Mouse (Mus musculus) ovary, postnatal 14 days (tissue): ENCODE measurements around the gene Hspg2.
"Not testable (repeated sequence)": the region's sequence is repeated elsewhere in the genome, so short reads cannot be mapped to it uniquely, and the experiment has no call there.

Experiments used
- DNase-seq: peaks from one replicate; pipeline ENCODE4 v3.0.0; 2022; ENCODE audit warnings: low spot score

Hspg2 gene

DNA sequence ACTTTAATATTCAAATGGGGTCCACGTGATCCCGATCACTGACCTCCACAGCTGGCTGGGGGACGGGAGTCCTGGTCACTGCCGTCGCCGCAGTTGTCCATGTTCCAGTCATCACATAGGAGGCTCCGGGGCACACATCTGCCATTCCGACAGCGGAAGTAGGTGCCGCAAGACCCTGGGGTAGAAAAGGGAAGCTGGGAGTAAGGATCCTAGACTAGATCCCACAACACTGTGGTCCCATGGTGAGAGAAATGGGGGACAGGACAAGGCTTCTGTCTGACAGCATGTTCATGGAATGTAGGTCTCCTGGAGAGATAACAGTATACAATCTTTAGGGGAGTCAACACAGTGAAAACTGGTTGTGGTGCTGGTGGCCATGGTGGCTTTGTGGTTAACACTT lies 105.9 kb downstream of the Hspg2 start, which contains the start of gene Ldlrad2:
Gene Ldlrad2 (minus strand): TSS at position 101 of the 400 bp plus-strand sequence.
- no peak for DNase-seq

GRCm38 (mm10) chr4:137577486-137577885 lies 108.9 kb downstream of the Hspg2 start:
- DNase-seq, result no peak

DNA sequence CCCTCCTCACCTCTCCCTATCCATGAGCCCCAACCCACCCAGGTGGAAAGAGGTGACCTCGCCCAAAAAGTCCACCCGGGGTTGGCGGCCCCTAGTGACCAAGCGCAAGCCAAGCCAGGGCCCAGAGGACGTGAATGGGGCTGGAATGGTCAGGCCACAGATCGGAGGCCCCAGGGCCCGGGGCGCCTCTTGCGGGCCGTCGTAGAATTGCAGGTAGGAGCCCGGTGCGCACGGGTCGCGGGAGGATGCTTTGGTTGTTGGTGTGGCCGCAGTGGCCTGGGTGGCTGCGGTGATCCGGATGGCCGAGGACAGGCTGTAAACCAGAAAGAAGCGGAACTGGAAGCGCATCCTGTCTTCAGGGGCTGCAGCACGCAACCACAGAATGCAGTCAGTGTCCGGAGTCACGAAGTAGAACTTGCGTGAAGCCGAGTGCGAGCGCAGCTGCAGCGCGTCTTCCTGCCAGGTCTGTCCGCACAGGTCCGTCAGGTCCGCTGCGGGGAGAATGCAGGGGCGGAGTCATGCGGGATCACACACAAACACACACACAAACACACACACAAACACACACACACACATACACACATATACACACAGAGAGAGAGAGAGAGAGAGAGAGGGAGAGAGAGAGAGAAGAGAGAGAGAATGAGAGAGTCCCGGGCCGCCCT lies 109.7 kb downstream of the Hspg2 start:
- peak; percentile 56 for DNase-seq

- DNase-seq, result no peak
Measured at GRCm38 (mm10) chr4:137579789-137580188, 111.2 kb downstream of the Hspg2 start.

DNA sequence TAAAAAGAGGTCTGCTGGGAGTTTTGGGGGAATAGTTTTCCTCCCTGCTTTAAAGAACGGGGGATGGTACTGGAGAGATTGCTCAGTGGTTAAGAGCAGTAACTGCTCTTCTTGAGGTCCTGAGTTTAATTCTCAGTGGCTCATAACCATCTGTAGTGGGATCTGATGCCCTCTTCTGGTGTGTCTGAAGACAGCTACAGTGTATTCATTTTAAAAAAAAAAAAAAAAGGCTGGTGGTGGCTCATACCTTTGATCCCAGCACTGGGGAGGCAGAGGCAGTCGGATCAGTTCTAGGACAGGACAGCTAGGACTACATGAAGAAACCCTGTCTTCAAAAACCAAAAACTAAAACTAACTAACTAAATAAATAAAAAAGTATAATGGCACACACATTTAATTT lies 111.7 kb downstream of the Hspg2 start:
- DNase-seq, result no peak

- no peak for DNase-seq
Measured at GRCm38 (mm10) chr4:137581815-137582214, 113.2 kb downstream of the Hspg2 start.

- not testable (repeated sequence) for DNase-seq
Measured at GRCm38 (mm10) chr4:137589095-137589494, 120.5 kb downstream of the Hspg2 start.

GRCm38 (mm10) chr4:137589586-137589985 lies 121.0 kb downstream of the Hspg2 start:
- DNase-seq, result no peak

GRCm38 (mm10) chr4:137590961-137591360 lies 122.4 kb downstream of the Hspg2 start:
- no peak for DNase-seq

DNA sequence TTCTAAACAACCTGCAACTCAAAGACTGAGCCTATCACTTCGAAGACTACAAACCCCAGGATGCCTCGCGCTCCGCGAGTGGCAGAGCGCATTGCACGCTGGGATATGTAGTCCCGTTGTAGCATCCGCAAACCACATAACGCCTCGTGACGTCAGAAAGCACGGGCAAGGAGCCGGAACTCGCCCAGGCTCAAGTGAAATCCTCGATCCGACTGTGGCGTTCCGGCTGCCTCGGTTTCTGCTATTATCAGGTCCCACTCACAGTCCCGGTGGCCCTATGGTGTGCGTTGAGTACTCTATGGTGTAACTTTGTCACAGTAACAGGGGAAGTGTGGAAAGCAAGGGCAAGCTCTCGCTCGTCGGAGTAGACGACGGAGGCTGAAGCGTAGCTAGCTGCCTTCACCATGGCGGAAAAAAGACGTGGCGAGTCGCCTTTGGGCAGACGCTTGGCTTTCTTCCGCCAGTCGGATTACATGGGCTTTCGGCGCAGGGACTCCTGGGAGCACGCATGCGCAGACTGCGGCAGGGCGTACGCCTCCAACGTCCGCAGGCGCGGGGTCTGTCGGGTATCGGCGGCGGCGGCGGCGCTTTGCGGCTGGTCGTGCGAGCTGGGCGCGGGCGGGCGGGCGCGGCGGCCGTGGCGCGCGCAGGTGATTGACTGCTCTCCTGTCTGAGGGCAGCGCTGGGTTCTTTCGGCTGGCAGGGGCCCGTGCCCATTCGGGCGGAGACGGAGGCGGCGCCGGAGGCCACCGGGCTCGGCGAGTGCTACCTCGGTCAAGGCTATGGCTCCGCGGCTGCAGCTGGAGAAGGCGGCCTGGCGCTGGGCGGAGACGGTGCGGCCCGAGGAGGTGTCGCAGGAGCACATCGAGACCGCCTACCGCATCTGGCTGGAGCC lies 125.3 kb downstream of the Hspg2 start, which contains the start of gene Usp48:
Gene Usp48 (plus strand): TSS at position 155 of the 895 bp plus-strand sequence.
- DNase-seq, result peak; percentile 97

DNA sequence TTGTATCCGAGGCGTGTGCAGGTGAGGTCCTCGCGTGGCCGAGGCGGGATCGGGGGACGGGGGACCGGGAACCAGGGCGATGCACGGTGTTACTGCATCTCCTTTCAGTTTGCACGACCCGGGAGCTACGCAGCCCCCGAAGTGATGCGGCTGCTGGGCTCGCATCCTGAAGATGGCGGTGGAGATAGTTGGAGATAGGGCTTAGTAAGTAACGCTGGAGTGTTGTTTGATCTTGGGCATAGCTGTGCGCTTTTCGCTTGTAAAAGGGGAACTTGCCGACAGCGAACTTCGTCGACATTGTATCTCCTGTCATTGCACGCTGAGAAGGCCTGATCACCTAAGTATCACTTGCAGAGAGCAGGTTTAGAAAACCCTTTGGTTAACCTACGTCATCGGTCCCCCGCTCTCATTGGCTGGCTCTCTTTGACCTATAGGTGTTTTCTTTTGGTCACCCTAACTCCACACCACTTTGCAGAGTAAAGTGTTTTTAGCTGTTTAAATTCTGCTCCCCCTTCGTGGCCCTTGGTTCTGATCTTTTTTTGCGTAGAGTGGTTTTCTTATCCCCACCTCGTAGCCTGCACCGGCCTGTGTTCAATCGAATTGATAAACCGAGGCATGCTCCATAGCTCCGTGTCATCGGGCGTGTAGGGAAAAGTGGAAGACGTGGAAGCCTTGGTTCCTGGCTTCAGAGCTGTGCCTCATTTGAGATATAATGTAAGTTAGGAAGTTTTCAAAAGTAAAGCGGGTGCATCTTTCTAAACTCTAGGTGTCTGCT lies 126.1 kb downstream of the Hspg2 start:
- DNase-seq, result no peak

DNA sequence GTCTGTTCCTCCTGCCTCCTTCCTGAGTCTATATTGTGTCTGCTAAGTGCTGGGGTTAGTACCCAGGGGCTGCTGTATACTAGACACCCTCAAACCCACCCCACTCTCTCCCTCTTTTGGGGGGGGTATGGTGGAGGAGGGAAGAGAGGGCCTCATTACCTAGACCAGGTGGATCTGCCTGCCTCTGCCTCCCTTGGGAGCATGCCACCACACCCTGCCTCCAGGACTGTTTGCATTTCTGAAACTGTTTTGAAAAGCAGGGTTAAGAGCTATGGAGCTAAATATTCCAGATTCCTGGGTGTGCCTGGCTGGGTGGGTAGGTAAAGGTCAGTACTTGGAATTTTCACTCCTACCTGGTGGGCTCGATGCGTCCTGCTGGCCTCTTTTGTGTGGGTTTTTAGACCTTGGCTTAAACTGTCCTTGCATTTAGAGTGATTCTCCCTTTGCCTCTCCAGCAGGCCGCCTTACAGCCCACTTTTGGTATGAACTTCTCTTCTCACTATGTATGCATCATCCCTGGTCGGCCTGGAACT lies 128.6 kb downstream of the Hspg2 start:
- no peak for DNase-seq

DNA sequence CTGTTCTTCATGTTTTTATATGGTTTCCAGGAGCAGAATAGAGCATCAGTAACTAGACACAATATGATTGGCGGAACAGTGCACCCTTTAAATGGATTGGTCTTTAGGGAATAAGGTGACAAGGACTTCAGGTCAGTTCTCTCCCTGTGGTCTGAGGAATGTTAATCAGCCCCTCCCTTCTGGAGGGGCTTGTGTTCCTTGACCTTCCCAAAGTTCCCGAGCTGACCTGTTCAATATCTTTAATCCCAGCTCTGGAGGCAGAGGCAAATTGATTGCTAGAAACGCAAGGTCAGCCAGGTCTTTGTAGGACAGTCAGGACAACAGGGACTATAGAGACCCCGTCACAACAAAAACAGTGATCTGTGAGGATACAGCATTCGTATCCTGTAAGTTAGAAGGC lies 130.0 kb downstream of the Hspg2 start:
- no peak for DNase-seq

- DNase-seq, result no peak
Measured at GRCm38 (mm10) chr4:137603449-137604171, 135.0 kb downstream of the Hspg2 start.

DNA sequence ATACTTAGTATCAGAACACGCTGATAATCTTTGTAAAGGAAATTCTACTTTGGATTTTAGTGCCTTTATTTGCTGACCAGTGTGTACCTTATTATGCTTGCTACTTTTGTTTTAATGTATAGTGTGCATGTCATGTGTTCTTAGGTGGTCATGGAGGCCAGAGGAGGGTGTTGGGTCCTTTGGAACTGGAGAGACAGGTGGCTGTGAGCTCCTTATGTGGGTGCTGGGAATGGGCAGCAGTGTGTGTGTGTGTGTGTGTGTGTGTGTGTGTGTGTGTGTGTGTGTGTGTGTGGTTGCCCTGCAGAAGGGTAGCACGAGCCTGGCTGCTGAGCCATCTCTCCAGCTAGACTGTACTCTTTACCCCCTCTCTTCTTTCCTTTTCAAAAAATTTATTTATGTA lies 138.5 kb downstream of the Hspg2 start:
- no peak for DNase-seq

DNA sequence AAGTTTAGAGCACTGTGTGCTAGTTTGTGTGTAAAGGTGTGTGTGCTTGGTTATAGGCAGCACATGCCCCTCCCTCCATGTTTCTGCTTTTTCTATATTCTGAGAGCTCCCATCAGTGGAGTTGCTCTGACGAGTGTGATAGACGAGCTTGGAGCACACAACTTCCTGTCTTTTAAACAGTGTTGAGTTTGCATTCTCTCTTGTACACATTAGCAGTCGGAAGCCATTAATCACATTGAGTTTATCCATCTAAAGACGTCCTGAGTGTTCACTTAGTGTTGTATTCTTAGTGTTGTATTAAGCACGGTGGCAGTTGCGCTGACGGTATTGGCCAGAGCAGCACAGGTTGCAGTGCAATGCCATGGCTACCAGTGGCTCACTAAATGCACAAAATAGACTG lies 140.7 kb downstream of the Hspg2 start:
- DNase-seq, result no peak

DNA sequence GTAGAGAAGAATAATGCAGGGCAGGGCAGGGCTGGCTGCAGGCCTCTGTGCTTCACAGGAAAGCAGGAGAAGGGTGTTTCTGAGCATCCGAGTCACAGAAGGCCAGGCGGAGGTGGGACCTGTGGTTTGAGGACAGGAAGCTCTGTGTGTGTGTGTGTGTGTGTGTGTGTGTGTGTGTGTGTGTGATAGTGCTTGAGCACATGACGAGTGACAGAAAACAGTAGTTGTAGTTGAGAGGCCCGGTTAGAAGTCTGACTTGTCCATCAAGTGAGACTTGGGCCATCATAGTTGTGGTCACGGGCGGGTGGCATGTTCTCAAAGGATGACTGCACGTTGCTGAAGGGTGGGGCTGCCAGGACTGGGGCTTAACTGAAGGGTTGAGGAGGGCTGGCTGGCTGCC lies 141.1 kb downstream of the Hspg2 start:
- no peak for DNase-seq

GRCm38 (mm10) chr4:137610256-137610655 lies 141.7 kb downstream of the Hspg2 start:
- no peak for DNase-seq
